Mouse (Mus musculus) stomach, postnatal 0 days (tissue): ENCODE data around the gene Scube1. TPM values are rescaled to one million over a fixed set of nuclear protein-coding genes. Genes with fewer than 3 reads are reported as not detected.

Source experiments
- ATAC-seq: fragments of 200-750 bp; cut with Nextera tagmentation; 2 replicates; pipeline ENCODE4 v1.8.0; 2017; ENCODE audit not compliant: low FRiP score, low TSS enrichment
- DNase-seq: peaks from one replicate; pipeline ENCODE4 v3.0.0-alpha.2; 2016; ENCODE audit warnings: low spot score
- H3K27ac ChIP-seq: fragments of 300-500 bp; sonication (generic); replicated peaks from 2 replicates; pipeline ENCODE4 v1.5.1; 2014; ENCODE audit warnings: mild to moderate bottlenecking, control low read depth
- H3K27me3 ChIP-seq: fragments of 300-500 bp; sonication (generic); 2 replicates; pipeline ENCODE4 v1.6.1; 2014; ENCODE audit warnings: low read length; ENCODE audit not compliant: control insufficient read depth, insufficient read depth
- H3K36me3 ChIP-seq: fragments of 300-500 bp; sonication (generic); 2 replicates; pipeline ENCODE4 v1.6.1; 2014; ENCODE audit warnings: low read length, mixed read lengths; ENCODE audit not compliant: control insufficient read depth, insufficient read depth
- H3K4me1 ChIP-seq: fragments of 300-500 bp; sonication (generic); replicated peaks from 2 replicates; pipeline ENCODE4 v1.6.1; 2014; ENCODE audit warnings: antibody characterized with exemption; ENCODE audit not compliant: control insufficient read depth, insufficient read depth
- H3K4me2 ChIP-seq: fragments of 300-500 bp; sonication (generic); replicated peaks from 2 replicates; pipeline ENCODE4 v1.6.1; 2014; ENCODE audit warnings: low read depth, mild to moderate bottlenecking, control low read depth, moderate library complexity
- H3K4me3 ChIP-seq: fragments of 300-500 bp; sonication (generic); 2 replicates; pipeline ENCODE4 v1.5.1; 2014; ENCODE audit warnings: low read depth, low read length, control low read depth
- H3K9ac ChIP-seq: fragments of 300-500 bp; sonication (generic); 2 replicates; pipeline ENCODE4 v1.6.1; 2014; ENCODE audit warnings: mild to moderate bottlenecking, low read length, control low read depth, mixed read lengths
- H3K9me3 ChIP-seq: fragments of 300-500 bp; sonication (generic); 2 replicates; pipeline ENCODE4 v1.6.1; 2016; ENCODE audit warnings: low read length; ENCODE audit not compliant: control insufficient read depth
- CTCF ChIP-seq: IDR thresholded peaks from 2 replicates; pipeline ENCODE4 v1.5.1; 2016; ENCODE audit warnings: antibody characterized with exemption, low read depth, mild to moderate bottlenecking, moderate library complexity
- EP300 ChIP-seq: optimal IDR thresholded peaks from 2 replicates; pipeline ENCODE3; 2016; ENCODE audit warnings: antibody characterized with exemption
- WGBS: fragments of 180-500 bp; shearing (Covaris S2); extraction: QIAGEN DNeasy Blood & Tissue Kit; methylation state at CpG from one replicate; pipeline ENCODE4 v1.1.7; 2014; 5-methylcytosine and 5-hydroxymethylcytosine counted together
- polyA plus RNA-seq: library from polyadenylated mRNA; unstranded; fragments of >200 nt; fragmentation: Nextera tagmentation; extraction: Ambion mirVana; gene quantifications from 2 replicates; pipeline ENCODE4 v1.2.1, GENCODE M21; 2015

Gene Scube1
- polyA plus RNA-seq, 1 experiment from 2014 or later = 5.0 TPM

GRCm38 (mm10) chr15:83607115-83607802 is 117.6 kb downstream of the Scube1 start:
- peak; percentile 70 for ATAC-seq
- WGBS = 48% methylated on average over 15 of the region's 15 CpGs
- peak; percentile 79 for DNase-seq

GRCm38 (mm10) chr15:83606700-83607099 is 118.1 kb downstream of the Scube1 start:
- no peak for ATAC-seq
- Histone ChIP-seq H3K4me1 (no peaks in the 10 kb centered on the region), H3K27me3 (no peaks in the 10 kb centered on the region), H3K9me3 (no peaks in the 10 kb centered on the region), H3K4me2 (no peak overlapping the region), H3K36me3 (no peaks in the 10 kb centered on the region), H3K4me3 (no peak overlapping the region), H3K27ac (no peak overlapping the region), H3K9ac (no peak overlapping the region)
- TF ChIP-seq EP300 (no peak), CTCF (no peak)
- DNase-seq = no peak
- WGBS = 88% methylated on average over 8 of the region's 8 CpGs

More at GRCm38 (mm10) chr15:83607115-83607802, 117.6 kb downstream of the Scube1 start:
- Histone ChIP-seq H3K4me2 (no peak overlapping the region), H3K9ac (no peak overlapping the region), H3K27me3 (no peaks in the 10 kb centered on the region), H3K36me3 (no peaks in the 10 kb centered on the region), H3K4me1 (no peaks in the 10 kb centered on the region), H3K4me3 (no peak overlapping the region), H3K27ac (no peak overlapping the region), H3K9me3 (no peaks in the 10 kb centered on the region)
- TF ChIP-seq CTCF (peak; percentile 93), EP300 (no peak)

GRCm38 (mm10) chr15:83606216-83606615 is 118.6 kb downstream of the Scube1 start:
- DNase-seq (no peak), ATAC-seq (no peak)
- H3K27me3 ChIP-seq = no peaks in the 10 kb centered on the region
- H3K36me3 ChIP-seq = no peaks in the 10 kb centered on the region
- no peak overlapping the region for H3K4me2 ChIP-seq
- no peak overlapping the region for H3K27ac ChIP-seq
- WGBS = 88% methylated on average over 11 of the region's 11 CpGs
- no peak for TF ChIP-seq EP300
- no peak for TF ChIP-seq CTCF
- H3K9me3 ChIP-seq = no peaks in the 10 kb centered on the region
- no peak overlapping the region for H3K9ac ChIP-seq
- no peak overlapping the region for H3K4me3 ChIP-seq
- H3K4me1 ChIP-seq = no peaks in the 10 kb centered on the region

GRCm38 (mm10) chr15:83603426-83603825 is 121.4 kb downstream of the Scube1 start:
- no peak for DNase-seq
- no peaks in the 10 kb centered on the region for H3K9me3 ChIP-seq
- H3K27me3 ChIP-seq = no peaks in the 10 kb centered on the region
- no peak overlapping the region for H3K4me3 ChIP-seq
- no peaks in the 10 kb centered on the region for H3K36me3 ChIP-seq
- WGBS = 95% methylated on average over 7 of the region's 7 CpGs
- H3K4me2 ChIP-seq = no peak overlapping the region
- no peak for ATAC-seq
- H3K4me1 ChIP-seq = no peaks in the 10 kb centered on the region
- no peak for TF ChIP-seq EP300
- no peak for TF ChIP-seq CTCF
- no peak overlapping the region for H3K9ac ChIP-seq
- H3K27ac ChIP-seq = no peak overlapping the region

- no peaks in the 10 kb centered on the region for H3K36me3 ChIP-seq
- no peak overlapping the region for H3K27ac ChIP-seq
- H3K4me3 ChIP-seq = no peak overlapping the region
- ATAC-seq = no peak
- no peaks in the 10 kb centered on the region for H3K4me1 ChIP-seq
- TF ChIP-seq CTCF (peak; percentile 4; the same call in 1 of the 2 replicates), EP300 (no peak)
- 97% methylated on average over 1 of the region's 1 CpGs for whole genome bisulfite sequencing
- H3K27me3 ChIP-seq = no peaks in the 10 kb centered on the region
- no peak overlapping the region for H3K9ac ChIP-seq
- DNase-seq = no peak
- H3K9me3 ChIP-seq = no peaks in the 10 kb centered on the region
- no peak overlapping the region for H3K4me2 ChIP-seq
Measured at GRCm38 (mm10) chr15:83603046-83603396, 121.8 kb downstream of the Scube1 start.

- Histone ChIP-seq H3K27me3 (no peaks in the 10 kb centered on the region), H3K4me1 (no peaks in the 10 kb centered on the region), H3K27ac (no peak overlapping the region), H3K9me3 (no peaks in the 10 kb centered on the region), H3K4me2 (no peak overlapping the region), H3K4me3 (no peak overlapping the region), H3K36me3 (no peaks in the 10 kb centered on the region), H3K9ac (no peak overlapping the region)
- WGBS = 58% methylated on average over 13 of the region's 13 CpGs
- no peak for TF ChIP-seq CTCF
- TF ChIP-seq EP300 = no peak
- ATAC-seq = peak; percentile 21; the same call in 1 of the 2 replicates
- DNase-seq = no peak
Measured at GRCm38 (mm10) chr15:83602372-83603045, 122.3 kb downstream of the Scube1 start.
